Mouse (Mus musculus) thymus, adult 18-20 months (tissue): ENCODE data around the gene Mb.

Experiments used
- DNase-seq, 2 experiments: peaks; one replicate each; pipeline ENCODE4 v3.0.0; 2022; ENCODE audit warnings: mixed read lengths in 2 of 2

Mb gene

GRCm38 (mm10) chr15:76973855-76974651 is 76.4 kb downstream of the Mb start:
- peak in 1 of 2 experiments; percentile 21 for DNase-seq

DNA sequence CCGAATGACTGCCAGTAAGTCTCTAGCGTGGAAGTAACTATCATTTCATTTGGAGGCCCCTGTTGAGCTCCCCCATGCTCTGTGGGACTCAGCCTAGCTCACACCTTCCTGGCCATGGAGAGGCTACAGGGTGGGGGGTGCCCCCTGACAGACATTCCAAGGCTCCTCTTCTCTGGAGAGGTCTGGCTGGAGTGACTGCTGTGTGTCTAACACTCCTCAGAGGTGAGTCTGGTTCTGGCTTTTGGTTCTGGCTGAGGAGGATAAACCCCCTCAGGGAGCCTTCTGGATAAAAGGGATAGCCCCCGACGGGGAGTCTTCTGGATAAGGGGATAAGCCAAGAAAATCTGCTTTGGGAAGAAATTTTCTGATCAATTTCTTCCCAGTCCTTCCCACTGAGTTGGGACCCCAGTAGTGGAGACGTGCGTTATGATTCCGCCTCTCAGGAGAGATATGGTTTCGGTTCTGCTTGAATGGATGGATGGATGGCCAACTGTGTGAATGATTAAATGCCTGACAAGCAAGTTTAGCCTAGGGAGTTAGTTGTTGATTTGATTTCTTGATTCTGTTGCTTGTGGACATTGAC is 77.1 kb downstream of the Mb start:
- no peak for DNase-seq

DNA sequence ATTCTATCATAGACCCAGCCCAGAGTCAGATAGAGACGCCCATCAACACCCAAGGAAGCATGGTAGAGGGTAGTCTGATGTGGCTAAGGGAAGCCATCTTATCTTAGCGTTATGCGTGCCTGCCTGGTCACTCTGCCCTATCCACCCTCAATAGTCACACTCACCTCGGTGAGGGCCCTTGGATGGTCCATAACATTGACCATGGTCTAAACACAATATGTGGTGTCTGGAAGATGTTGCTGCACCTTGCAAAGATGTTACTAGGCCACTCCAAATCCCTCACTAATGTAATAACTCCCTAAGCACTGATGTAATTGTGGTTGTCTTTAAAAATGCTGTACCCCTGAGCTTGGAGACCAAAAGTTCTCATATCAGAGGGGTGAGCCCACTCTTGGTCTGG is 77.8 kb downstream of the Mb start:
- no peak for DNase-seq
